Mouse (Mus musculus) gastrocnemius, postnatal 25 days (tissue): ENCODE data around the gene B430218F22Rik. TPM values are rescaled to one million over a fixed set of nuclear protein-coding genes. Genes with fewer than 3 reads are reported as not detected.
"Not testable (repeated sequence)": the region's sequence is repeated elsewhere in the genome, so short reads cannot be mapped to it uniquely, and the experiment has no call there.

Experiments used
- DNase-seq: peaks from one replicate; pipeline ENCODE4 v3.0.0; 2022
- long read RNA-seq, 2 experiments: library from polyadenylated mRNA; stranded (forward); transcript quantifications; one replicate each; pipeline ENCODE4 v2.0.0; 2021
- total RNA-seq, 2 experiments: library from RNA; stranded (reverse); gene quantifications; 1 replicate in 1 of 2; 2 replicates in 1 of 2; pipeline ENCODE4 v1.2.3; 2021

The B430218F22Rik gene
- total RNA-seq, result under 1 TPM in 1 of 2 experiments, not detected in 1; 0.19 TPM
- long read RNA-seq, experiment 1, result 0 reads
- long read RNA-seq, experiment 2, result 0 reads

DNA sequence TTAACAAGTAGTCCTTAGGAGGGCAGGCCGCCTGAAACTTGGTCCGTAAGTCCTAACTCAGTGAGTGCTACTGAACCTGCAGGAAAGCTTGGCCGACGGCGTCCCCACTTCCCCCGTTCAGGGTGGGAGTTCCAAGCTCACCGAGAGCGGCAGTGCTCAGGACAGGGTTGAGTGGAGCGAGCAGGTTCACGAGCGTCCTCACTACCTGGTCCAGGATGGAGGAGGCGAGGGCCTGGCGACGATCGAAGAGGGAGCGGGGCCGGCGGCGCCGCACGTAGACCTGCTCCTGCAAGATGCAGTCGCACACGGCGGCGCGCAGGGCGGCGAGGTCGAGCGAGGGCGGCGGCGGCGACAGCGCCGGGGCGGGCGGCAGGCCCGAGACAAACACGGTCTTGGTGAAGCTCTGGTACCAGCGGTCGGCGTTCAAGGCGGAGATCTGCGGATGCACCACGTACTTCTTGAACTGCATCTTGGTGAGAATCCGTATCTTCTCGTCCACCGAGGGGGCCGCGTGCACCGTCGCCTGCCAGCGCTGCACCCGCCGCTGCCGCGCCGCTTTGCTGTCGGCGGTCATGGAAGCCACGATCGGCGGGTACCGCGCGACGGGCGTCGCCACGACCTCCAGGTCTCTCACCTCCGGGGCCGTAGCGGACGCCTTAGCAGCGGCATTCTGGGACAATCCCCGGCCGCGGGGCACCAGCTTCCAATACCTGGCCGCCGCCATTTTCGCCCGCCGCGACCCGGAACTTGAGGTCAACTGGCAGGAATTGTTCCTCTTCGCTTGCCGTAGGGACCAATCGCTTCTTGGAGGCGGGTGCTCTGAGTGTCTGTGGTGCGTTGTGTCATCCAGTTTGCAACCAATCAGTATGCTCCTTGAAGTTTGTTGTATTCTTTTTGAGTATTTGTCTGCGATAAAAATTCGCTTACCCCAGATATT is at the start of gene B430218F22Rik, which contains the start of gene Mrps30:
Gene B430218F22Rik (plus strand): TSS at position 120 of the 937 bp plus-strand sequence.
Gene Mrps30 (minus strand): TSS at position 742 of the 937 bp plus-strand sequence.
- DNase-seq, result peak; percentile 89

DNA sequence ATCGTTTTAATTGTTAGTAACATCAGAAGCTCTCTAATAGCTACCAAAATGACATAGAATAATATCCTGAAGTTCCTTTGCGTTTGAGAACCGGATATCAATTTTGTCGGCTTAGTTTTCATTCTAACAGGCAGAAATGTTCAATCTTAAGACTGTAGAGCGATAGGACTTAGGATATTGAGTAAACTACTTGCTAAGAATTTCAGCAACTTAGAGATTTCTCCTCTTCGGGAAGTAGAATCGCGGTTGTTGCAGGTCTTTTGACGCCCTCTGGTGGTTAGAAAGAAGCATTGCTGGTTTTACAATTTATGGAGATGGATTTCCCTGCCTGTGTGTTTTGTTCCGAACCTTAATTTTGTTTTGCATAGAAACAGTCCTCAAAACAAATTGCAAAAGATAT is 36.2 kb upstream of the B430218F22Rik start:
- no peak for DNase-seq

DNA sequence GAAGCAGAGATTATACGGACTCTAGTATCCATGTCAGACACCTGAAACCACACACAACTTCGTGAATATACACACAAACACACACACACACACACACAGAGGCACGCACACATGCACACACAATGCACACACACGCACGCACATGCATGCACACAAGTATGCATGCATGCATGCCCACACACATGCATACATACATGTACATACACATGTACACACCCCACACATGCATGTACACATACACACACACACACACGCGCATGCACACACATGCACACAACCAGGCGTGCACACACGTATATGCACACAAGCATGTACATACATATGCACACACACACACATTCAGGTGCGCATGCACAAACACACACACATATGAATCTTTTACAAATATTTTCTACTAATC is 35.6 kb upstream of the B430218F22Rik start:
- DNase-seq, result no peak

DNA sequence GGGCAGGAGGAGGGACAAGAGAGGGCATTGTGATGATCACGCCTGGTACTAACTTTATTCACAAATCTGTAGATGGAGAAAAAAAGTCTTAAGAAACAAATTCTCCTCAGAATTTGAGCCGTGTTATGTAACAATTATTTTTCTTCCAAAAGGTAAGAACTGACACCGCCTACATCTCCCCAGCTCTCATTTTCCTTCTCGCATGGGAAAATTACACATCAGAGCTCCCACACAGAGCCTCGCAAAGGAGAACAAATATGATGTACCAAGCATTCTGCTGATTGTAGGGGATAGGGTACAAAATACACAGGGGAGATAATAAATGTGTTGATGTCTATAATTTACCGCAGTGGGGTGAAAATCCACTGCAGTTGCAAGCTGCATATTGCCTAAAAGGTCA is 23.1 kb upstream of the B430218F22Rik start:
- no peak for DNase-seq

DNA sequence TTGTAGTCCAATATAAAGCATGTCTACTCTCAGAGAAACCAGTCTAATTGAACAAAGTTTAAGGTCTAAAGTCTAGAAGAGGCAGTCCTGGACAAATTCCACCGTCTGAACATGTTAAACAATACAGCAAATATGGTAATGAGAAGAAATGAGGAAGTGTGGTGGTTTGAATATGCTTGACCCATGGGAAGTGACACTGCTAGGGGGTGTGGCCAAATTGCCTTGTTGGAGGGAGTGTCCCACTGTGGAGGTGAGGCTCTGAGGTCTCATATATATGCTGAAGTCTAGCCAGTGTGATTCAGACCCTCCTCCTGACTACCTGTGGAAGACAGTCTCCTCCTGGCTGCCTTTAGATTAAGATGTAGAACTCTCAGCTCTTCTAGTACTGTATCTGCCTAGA is 20.7 kb upstream of the B430218F22Rik start:
- DNase-seq, result no peak

DNA sequence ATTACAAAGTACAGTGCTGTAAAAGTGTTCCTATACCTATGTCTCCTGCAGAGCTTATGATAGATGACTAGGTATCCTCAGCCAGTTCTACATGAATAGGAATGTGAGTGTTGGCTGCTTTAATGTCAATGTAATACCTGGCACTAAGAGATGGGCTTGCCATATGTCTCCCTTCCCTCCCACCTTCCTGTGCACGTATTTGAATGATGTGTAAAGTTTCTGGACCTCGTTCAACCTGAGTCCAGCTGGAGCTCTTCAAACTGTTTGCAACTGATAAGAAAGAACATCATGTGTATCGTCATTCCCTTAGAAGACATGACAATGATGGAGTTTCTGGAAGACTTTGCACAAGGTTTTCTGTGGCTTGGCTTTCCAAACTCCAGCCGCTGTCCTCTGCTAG is 13.6 kb upstream of the B430218F22Rik start:
- DNase-seq, result no peak

DNA sequence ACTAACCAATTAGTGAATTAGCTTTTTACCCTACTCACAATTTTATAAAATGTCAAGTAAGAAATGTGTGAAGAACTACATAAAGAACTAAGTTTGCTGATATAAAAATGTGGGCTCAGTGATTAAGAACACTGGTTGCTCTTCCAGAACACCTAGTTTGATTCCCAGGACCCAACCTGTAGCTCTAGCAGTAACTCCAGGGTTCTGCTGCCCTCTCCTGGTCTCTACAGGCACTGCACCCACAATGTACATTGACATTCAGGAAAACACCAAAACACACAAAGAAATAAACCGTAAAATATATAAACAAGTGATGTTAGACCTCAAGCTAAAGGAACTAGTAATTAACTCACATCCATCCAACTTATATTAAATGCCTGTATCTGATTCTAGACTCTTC is 7.3 kb upstream of the B430218F22Rik start:
- no peak for DNase-seq

DNA sequence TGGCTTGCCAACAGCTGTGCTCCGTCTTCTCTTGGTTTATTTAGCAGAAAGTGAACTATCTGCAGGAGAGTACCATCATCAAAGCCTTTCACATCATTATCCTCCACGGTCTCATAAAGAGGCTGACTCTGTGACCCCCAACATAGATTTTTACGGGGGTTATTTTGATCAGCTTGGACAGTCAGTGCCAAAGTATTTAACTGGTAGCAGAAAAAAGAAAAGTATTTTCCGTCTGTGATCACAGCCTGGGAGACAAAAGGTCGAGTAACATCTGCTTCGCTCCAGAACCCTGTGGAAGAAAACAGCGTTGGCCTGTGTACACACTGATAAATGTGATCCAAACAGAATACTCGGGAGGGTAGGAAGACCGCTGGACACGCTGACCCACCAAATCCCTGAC is 6.0 kb upstream of the B430218F22Rik start:
- no peak for DNase-seq

DNA sequence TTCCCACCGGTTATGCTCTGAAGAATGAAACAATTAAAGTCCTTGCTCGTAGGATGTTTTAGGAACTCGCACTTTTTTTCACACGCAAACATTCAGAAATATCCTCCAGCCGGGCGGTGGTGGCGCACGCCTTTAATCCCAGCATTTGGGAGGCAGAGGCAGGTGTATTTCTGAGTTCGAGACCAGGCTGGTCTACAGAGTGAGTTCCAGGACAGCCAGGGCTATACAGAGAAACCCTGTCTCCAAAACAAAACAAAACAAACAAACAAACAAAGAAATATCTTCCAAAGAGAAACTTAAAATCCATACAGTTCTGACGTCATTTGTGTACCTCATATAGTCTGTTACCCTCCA is 995 bp downstream of the B430218F22Rik start:
- not testable (repeated sequence) for DNase-seq

DNA sequence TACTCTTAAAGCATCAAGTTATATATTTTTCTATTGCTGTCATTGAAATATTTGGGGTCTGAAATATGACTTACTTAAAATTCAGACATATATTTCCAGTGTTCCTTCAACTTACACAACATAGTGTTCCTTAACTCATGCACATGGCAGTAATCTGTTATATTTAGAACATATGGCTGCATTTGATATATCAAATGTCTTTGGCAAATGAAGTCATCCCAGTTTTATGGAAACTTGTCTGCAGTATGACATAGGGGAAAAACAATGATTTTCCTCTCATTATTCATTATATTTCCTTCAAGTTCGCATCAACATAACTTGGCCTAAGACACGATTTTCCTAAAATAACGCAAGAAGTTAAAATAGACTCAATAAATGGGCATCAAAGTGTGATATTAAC is 9.4 kb downstream of the B430218F22Rik start:
- no peak for DNase-seq

DNA sequence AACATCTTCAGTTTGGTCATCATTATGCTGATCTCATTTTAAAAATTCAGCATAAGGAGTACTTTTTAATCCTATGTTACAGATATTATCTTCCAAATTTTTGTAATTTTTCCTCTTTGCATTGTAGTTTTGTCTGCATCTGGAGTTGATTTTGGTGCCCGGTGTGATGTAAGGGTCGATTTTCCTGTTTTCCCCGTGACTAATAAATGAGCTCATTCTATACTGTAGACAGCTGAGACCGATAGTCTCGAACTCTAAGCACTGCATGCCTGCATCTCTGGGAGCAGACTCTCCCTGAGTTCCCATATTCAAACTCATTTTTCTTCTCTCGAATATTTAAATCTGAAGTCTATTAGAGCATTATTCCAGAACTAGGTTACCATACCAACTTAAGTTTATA is 13.9 kb downstream of the B430218F22Rik start:
- DNase-seq, result no peak

DNA sequence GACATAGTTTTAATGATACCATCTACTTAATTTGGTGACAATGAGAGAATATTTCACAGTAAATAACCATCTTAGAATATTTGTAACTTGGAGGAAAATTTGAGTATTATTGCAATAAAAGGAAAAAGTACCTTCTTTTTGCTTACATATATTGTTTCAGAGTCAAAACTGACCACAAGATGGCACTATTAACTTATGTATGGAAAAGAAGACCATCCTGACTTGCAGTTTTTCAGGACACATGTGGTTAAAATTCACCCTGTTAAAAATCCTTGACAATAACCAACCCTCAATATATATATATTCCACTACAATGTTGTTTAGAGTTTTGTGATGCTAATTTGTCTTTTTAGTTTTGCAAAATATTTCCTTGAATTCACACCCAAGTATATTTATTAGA is 17.1 kb downstream of the B430218F22Rik start:
- DNase-seq, result no peak

DNA sequence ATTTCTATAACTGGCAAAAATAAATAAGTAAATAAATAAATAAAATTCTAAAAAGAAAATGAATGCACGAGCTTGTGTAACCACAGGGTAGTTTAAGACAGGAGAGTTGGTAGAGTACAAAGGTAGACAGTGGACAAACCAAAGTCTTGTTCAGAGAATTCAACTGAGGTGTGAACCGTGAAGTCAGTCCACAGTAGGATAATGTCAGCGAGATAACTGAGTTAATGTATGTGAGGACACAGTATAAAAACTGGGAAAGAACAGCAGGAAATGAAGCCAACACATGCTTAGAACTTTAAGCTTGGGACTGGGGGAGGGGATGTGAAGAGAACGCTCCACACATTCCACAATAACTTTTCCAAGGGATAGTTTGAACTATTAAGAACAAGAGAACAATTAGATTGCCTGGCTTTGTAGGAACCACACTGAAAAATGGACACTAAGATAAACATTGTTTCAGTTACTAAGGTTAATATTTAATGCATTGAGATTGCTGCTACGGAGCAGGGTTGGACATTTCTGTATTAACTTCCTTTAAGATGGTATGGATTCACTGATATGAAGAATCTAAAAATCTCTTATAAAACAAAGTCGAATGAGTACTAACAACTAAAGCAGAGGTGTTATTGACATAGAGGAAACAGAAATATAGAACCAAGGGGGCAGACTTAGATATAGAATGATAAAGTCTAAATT is 25.0 kb downstream of the B430218F22Rik start:
- DNase-seq, result no peak

DNA sequence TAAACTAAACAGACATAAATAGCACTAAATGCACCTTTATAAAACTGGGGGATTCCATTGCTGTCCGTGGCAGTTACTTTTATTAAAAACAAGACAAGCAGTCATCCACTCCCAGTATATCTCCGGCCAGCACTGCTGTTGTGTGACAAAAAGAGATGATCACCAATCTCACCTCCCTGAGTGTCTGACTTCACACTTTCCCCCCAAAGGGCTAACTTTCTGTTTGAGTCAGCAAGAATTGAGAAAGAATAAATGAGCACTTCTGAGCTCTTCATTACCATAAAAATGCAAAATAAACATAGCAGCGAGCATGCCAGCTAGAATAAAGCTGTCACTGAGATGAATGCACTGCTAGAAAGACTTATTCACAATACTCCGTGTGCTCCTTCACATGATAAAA is 31.7 kb downstream of the B430218F22Rik start:
- DNase-seq, result no peak

DNA sequence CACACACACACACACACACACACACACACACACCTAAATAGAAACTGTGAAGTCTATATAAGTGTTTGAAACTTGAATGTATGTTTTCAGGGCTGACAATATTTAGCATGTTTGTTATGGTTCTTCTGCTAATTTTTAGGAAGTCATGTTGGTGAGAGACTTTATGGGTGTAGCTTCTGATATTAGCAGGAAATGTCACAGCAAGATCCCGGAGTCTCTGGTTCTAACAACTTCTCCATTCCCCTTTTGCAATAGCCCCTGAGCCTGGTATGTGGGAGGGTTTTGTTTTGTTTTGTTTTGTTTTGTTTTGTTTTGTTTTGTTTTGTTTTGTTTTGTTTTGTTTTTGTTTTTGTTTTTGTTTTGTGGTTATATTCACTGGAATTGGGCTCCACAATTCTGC is 34.0 kb downstream of the B430218F22Rik start:
- no peak for DNase-seq

DNA sequence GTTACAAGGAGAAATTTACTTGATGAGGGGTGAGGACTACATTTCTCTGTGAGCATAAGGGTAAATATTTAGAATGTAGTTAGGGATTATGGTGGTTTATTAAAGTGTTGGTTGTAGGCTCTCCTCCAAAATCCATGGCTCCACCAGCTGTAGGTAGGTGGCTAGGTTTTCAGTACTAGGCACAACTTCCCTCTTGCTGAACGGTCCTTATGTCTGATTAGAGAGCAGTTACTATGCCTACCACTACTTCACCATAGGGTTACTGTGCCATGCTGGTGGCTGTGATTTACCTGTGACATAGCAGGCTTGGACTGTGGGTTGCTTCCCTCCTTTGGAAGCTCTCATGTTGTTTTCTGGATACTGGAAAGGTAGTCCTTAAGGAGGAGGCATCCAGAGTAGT is 34.4 kb downstream of the B430218F22Rik start:
- no peak for DNase-seq

Other genes starting within 250 kb of the B430218F22Rik start
- gene Mrps30, start 622 bp downstream of the B430218F22Rik start, total RNA-seq, result 10 to 100 TPM; 16.2 to 18.0 TPM